Comparison of ENCODE assay signal across 8 mouse cellular contexts in the genomic region with DNA sequence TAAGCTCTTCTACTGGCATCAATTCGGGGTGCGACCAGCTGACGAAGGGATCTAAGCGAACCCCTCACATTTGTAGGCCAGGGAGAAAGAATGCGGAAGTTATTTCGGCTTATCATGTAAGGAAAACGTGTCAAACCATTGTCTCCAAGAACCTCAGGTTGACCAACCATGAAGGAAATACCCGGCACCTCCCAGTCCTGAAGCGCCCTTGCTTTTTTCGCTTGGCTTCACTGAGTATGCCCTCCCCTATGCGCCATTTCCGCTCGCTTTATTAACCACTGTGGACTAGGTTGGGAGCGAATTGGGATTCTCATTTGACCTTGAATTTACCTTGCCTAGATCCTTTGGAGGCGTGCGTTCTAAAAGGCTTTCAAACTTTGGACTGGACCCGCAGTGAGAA. TPM values are rescaled to one million over a fixed set of nuclear protein-coding genes. Genes with fewer than 3 reads are reported as not detected.
DNase-seq lines count a peak whose midpoint lies in the region; ATAC-seq and TF ChIP-seq lines count a peak whose summit lies in the region.

No protein-coding gene starts in this region.

- H3K27me3 ChIP-seq in forebrain, embryonic 14.5 days (replicated peaks; ENCODE audit: control insufficient read depth, insufficient read depth, low read length): no peaks in the 10 kb centered on the region
- H3K27me3 ChIP-seq in intestine, postnatal 0 days (replicated peaks; ENCODE audit: control insufficient read depth, insufficient read depth, low read length): no peaks in the 10 kb centered on the region

- no peaks in the 10 kb centered on the region for H3K36me3 ChIP-seq in forebrain, embryonic 14.5 days (ENCODE audit: control insufficient read depth, insufficient read depth, low read length)
- no peaks in the 10 kb centered on the region for H3K36me3 ChIP-seq in intestine, postnatal 0 days (ENCODE audit: control insufficient read depth, insufficient read depth)

- peak; percentile 50 for ATAC-seq in forebrain, embryonic 14.5 days
- ATAC-seq in intestine, postnatal 0 days: peak; percentile 32

- peak overlapping the region; percentile 42 for H3K4me2 ChIP-seq in forebrain, embryonic 14.5 days (ENCODE audit: low read length)
- H3K4me2 ChIP-seq in intestine, postnatal 0 days (replicated peaks; ENCODE audit: low read depth): peak overlapping the region; percentile 68

- H3K9ac ChIP-seq in forebrain, embryonic 14.5 days (ENCODE audit: low read length): peak overlapping the region; percentile 67
- H3K9ac ChIP-seq in intestine, postnatal 0 days (ENCODE audit: low read depth, low read length): peak overlapping the region; percentile 26; the same call in 1 of the 2 replicates

- peak overlapping the region; percentile 43 for H3K4me3 ChIP-seq in forebrain, embryonic 14.5 days (ENCODE audit: low read depth, low read length)
- peak overlapping the region; percentile 40 for H3K4me3 ChIP-seq in intestine, postnatal 0 days (ENCODE audit: low read depth, low read length)

- WGBS in forebrain, embryonic 14.5 days: 33% methylated on average over 17 of the region's 17 CpGs
- 21% methylated on average over 17 of the region's 17 CpGs for WGBS in intestine, postnatal 0 days

- no peaks in the 10 kb centered on the region for H3K9me3 ChIP-seq in forebrain, embryonic 14.5 days (replicated peaks; ENCODE audit: control insufficient read depth, low read length)
- no peaks in the 10 kb centered on the region for H3K9me3 ChIP-seq in intestine, postnatal 0 days (ENCODE audit: control insufficient read depth)

- DNase-seq in ovary, postnatal 10 days (ENCODE audit: low spot score): peak; percentile 10
- DNase-seq in ovary, postnatal 36 days (ENCODE audit: low spot score): no peak
- peak; percentile 39 to 48 for DNase-seq in adrenal gland, postnatal 36 days
- DNase-seq in forebrain, embryonic 14.5 days (ENCODE audit: low spot score): peak; percentile 42
- peak; percentile 53 to 59 for DNase-seq in lung, adult 18-20 months
- DNase-seq in skeletal muscle tissue, adult 2 months (ENCODE audit: low read depth, low spot score): peak; percentile 20
- DNase-seq in right cerebral cortex, adult 18-20 months: no peak

- peak overlapping the region; percentile 66 for H3K27ac ChIP-seq in forebrain, embryonic 14.5 days (ENCODE audit: low read depth, low read length)
- peak overlapping the region; percentile 78 for H3K27ac ChIP-seq in intestine, postnatal 0 days (ENCODE audit: low read depth, low read length)

- TF ChIP-seq CTCF in intestine, postnatal 0 days (IDR thresholded peaks at IDR 0.05; ENCODE audit: low read depth): no peak

- no peaks in the 10 kb centered on the region for H3K4me1 ChIP-seq in forebrain, embryonic 14.5 days (ENCODE audit: control insufficient read depth, insufficient read depth, low read length)
- no peaks in the 10 kb centered on the region for H3K4me1 ChIP-seq in intestine, postnatal 0 days (replicated peaks; ENCODE audit: control insufficient read depth, insufficient read depth, low read length)

RNA-seq across cellular contexts. Expression of gene Gk, which starts 0.5 kb away (rescaled TPM):
- total RNA-seq in adrenal gland, postnatal 36 days (2021): 10 to 100 TPM; 12.6 to 28.4 TPM
- polyA plus RNA-seq in forebrain, embryonic 14.5 days (2014; fragmentation: Nextera tagmentation; extraction: Ambion mirVana): 7.7 and 7.8 TPM in 2 replicates
- polyA plus RNA-seq in intestine, postnatal 0 days (2015; fragmentation: Nextera tagmentation; extraction: Ambion mirVana): 78.9 and 83.3 TPM in 2 replicates

Comparison
In these comparisons a context has a peak if more than half of its experiments do, and no peak if none do; other contexts are left out.
1. DNase-seq: peak in ovary, postnatal 10 days (single experiment), adrenal gland, postnatal 36 days (2 of 2), forebrain, embryonic 14.5 days (single experiment), lung, adult 18-20 months (2 of 2) and skeletal muscle tissue, adult 2 months (single experiment); none in ovary, postnatal 36 days (single experiment) and right cerebral cortex, adult 18-20 months (single experiment).